Mouse (Mus musculus) embryonic facial prominence, embryonic 15.5 days (tissue): ENCODE measurements at regions not wholly inside any gene's neighbourhood (a gene's known extent, or its start where the extent isn't known, plus 50 kb on each side); places are given as distances from the start of the nearest gene placed in this dataset.

ENCODE experiments used
- ATAC-seq: fragments of 200-750 bp; cut with Nextera tagmentation; 2 replicates; pipeline ENCODE4 v1.8.0; 2017; ENCODE audit warnings: low read depth, moderate TSS enrichment; ENCODE audit not compliant: insufficient number of reproducible peaks, low FRiP score, low TSS enrichment
- H3K27ac ChIP-seq: fragments of 300-500 bp; sonication (generic); replicated peaks from 2 replicates; pipeline ENCODE4 v1.5.1; 2015; ENCODE audit warnings: mild to moderate bottlenecking, inconsistent platforms
- H3K27me3 ChIP-seq: fragments of 300-500 bp; sonication (generic); 2 replicates; pipeline ENCODE4 v1.6.1; 2015; ENCODE audit warnings: inconsistent platforms
- H3K36me3 ChIP-seq: fragments of 300-500 bp; sonication (generic); 2 replicates; pipeline ENCODE4 v1.6.1; 2015; ENCODE audit warnings: mild to moderate bottlenecking, inconsistent platforms
- H3K4me1 ChIP-seq: fragments of 300-500 bp; sonication (generic); 2 replicates; pipeline ENCODE4 v1.6.1; 2015; ENCODE audit warnings: inconsistent platforms
- H3K4me2 ChIP-seq: fragments of 300-500 bp; sonication (generic); replicated peaks from 2 replicates; pipeline ENCODE4 v1.6.1; 2015; ENCODE audit warnings: mild to moderate bottlenecking, inconsistent platforms
- H3K4me3 ChIP-seq: fragments of 300-500 bp; sonication (generic); replicated peaks from 2 replicates; pipeline ENCODE4 v1.5.1; 2015; ENCODE audit warnings: mild to moderate bottlenecking, inconsistent platforms
- H3K9ac ChIP-seq: fragments of 300-500 bp; sonication (generic); 2 replicates; pipeline ENCODE4 v1.6.1; 2015; ENCODE audit warnings: inconsistent platforms
- H3K9me3 ChIP-seq: fragments of 300-500 bp; sonication (generic); replicated peaks from 2 replicates; pipeline ENCODE4 v1.6.1; 2016; ENCODE audit warnings: inconsistent platforms
- WGBS: fragments of 180-500 bp; shearing (Covaris S2); methylation state at CpG from one replicate; pipeline ENCODE4 v1.1.7; 2015; 5-methylcytosine and 5-hydroxymethylcytosine counted together

- Histone ChIP-seq H3K27ac (no peak overlapping the region), H3K4me1 (no peaks in the 10 kb centered on the region), H3K4me3 (no peak overlapping the region), H3K36me3 (no peaks in the 10 kb centered on the region), H3K4me2 (no peak overlapping the region), H3K9ac (no peak overlapping the region), H3K27me3 (no peaks in the 10 kb centered on the region), H3K9me3 (no peaks in the 10 kb centered on the region)
- 51% methylated on average over 3 of the region's 3 CpGs for WGBS
- no peak for ATAC-seq
These were observed 178.2 kb downstream of the Parm1 start for GRCm38 (mm10) chr5:91695632-91696031.

GRCm38 (mm10) chr5:91693277-91693676, 175.9 kb downstream of the Parm1 start:
- no peak for ATAC-seq
- H3K4me3 ChIP-seq = no peak overlapping the region
- no peaks in the 10 kb centered on the region for H3K4me1 ChIP-seq
- H3K27ac ChIP-seq = no peak overlapping the region
- H3K36me3 ChIP-seq = no peaks in the 10 kb centered on the region
- H3K9me3 ChIP-seq = no peaks in the 10 kb centered on the region
- 75% methylated on average over 11 of the region's 11 CpGs for WGBS
- no peak overlapping the region for H3K9ac ChIP-seq
- no peak overlapping the region for H3K4me2 ChIP-seq
- no peaks in the 10 kb centered on the region for H3K27me3 ChIP-seq

GRCm38 (mm10) chr5:91692292-91692691, 174.9 kb downstream of the Parm1 start:
- Histone ChIP-seq H3K36me3 (no peaks in the 10 kb centered on the region), H3K4me2 (no peak overlapping the region), H3K27ac (no peak overlapping the region), H3K9ac (no peak overlapping the region), H3K27me3 (no peaks in the 10 kb centered on the region), H3K4me3 (no peak overlapping the region), H3K9me3 (no peaks in the 10 kb centered on the region), H3K4me1 (no peaks in the 10 kb centered on the region)
- no peak for ATAC-seq
- 22% methylated on average over 6 of the region's 6 CpGs for WGBS

DNA sequence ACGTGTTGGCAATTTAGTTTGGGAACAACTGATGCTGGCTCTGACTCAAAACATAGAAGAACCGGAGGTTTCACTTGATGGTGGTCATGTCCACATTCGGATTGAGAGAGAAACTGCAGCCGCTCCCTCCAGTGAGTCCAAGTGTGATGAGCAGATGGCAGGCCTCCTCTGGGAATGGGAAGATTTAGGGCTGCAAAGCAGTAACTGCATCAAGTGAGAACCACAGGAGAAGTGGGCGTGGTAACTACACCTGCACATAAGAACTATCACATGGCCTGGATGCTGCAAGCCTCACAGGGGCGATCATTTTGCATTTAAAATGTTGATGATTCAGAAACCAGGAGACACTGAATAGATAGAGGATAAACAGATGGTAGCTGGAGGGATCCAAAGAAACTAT, 161.3 kb downstream of the Parm1 start:
- H3K4me3 ChIP-seq = no peak overlapping the region
- H3K4me1 ChIP-seq = no peaks in the 10 kb centered on the region
- H3K27ac ChIP-seq = no peak overlapping the region
- no peak overlapping the region for H3K4me2 ChIP-seq
- H3K9me3 ChIP-seq = no peaks in the 10 kb centered on the region
- WGBS = 72% methylated on average over 6 of the region's 6 CpGs
- H3K36me3 ChIP-seq = no peaks in the 10 kb centered on the region
- ATAC-seq = no peak
- H3K27me3 ChIP-seq = no peaks in the 10 kb centered on the region
- no peak overlapping the region for H3K9ac ChIP-seq
